Mouse (Mus musculus) embryo, embryonic 9.5 days (tissue): Measurements from ENCODE around the gene Cux1.

Source experiments
- DNase-seq: peaks from one replicate; pipeline ENCODE4 v3.0.0-alpha.2; 2017; ENCODE audit errors: extremely low spot score

Gene Cux1

DNA sequence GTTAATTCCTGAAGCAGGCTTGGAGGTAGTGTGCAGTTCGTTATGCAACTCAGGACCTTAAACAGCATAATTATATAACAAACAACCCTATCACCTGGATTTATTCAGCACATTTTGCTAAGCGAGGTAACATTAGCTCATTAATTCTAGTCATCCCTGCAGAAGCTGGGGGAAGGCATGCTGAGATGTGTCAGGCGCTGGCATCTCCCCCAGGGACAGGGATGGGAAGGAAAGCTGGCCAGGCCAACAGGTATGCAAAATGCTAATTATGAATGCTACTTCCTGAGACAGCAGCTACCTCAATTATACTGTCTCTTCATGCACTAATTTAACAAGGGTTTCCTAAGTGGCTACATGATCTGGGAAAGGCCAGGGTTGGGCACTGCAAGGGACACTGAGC is 190.2 kb downstream of the Cux1 start:
- DNase-seq, result no peak

DNA sequence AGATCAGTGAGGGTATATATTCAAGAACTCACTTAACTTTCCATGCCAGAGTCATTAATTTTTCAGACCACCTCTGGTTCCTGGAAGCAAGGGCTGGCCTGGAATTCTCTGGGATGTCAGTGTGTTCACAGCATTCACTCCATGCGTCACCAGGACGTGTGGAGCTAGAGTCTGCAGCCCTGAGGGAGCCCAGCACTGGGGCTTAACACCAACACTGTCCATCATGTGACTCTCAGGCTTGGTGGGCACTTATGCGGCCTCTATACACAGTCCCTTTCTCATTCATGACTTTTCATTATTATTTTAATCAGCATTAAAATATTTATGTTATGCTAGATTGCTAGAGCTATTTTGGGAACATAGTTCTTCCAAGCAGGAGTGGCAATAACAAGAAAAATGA is 191.9 kb downstream of the Cux1 start:
- no peak for DNase-seq

DNA sequence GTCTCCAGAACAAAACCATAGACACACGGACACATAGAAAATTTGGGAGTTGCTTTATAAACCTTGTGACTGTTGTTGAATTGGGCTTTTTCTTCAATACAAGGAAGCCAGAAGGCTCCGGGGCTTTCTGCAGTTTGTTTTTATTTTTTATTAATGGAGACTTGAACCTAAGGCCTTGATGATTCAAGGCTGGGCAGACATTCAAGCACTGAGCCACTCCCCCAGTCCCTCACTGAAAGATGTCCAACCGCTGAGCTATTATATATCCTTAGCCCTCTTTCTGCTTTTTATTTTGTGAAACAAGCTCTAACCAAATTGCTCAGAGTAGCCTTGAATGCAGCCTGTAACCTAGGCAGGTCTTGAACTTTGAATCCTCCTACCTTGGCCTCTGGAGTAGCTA is 195.0 kb downstream of the Cux1 start:
- no peak for DNase-seq

DNA sequence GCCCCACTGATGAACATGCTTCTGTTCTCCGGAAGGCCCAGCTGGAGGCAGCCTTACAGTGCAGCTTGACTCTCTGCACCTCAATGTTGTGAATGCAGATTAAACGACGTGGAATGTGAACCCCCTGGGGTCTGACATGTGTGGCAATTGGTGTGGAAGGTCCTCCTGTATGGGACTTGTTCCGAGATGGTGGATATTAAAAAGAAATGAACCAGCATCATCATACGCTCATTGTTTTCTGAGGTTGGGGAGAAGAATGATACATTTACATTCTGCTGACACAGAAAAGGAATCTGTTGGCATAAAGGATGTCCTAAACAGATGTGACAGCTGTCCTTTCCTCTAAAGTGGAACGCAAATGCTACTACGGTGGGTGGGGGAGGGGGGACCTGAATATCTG is 203.9 kb downstream of the Cux1 start:
- DNase-seq, result no peak

DNA sequence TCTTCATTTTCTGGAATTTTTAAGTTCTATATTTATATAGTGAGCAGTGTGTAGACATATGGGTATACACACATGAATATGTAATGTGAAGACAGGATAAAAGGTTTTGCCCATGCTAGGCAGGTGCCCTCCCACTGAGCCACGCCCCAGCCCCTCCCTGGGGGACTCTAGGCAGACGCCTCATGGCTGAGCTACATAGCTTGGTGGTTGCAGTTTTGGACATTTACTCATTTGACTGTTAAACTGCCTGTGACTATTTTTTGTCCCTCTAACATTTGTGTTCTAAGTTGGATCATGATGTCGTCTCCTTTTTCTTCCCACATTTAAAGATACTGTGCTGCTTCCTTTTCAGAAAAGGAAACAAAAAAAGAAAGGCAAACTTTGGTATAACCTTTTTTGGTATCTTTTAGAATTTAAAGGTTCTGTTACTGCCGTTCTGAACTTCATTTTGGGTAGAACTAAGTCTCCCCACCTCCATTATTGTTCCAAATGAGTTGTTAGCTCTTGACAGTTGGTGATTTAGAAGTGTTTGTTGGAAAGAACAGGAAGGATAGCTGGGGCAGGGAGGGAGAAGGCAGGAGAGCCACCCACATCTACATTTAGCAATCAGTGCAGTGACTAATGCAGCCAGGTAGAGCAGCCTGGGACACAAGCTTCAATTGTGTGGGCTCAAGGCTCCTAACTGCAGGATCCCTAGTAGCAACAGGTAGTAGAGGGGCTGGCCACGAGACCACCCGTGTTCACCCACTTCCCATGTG is 204.6 kb downstream of the Cux1 start:
- DNase-seq, result no peak

DNA sequence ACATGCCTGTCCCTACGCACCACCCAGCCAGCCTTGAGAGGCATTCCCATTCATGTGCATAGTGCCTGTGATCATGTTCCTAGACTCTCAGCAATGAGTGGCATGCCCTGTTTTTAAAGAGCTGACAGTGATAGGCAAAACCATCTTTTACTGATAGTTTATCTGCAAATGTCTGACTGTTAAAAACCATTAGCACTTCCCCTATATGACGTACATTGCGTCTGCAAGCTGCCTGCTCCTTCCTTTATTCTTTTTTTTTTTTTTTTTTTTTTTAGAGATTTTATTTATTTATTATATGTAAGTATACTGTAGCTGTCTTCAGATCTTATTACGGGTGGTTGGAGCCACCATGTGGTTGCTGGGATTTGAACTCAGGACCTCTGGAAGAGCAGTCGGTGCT is 205.3 kb downstream of the Cux1 start:
- DNase-seq, result no peak

DNA sequence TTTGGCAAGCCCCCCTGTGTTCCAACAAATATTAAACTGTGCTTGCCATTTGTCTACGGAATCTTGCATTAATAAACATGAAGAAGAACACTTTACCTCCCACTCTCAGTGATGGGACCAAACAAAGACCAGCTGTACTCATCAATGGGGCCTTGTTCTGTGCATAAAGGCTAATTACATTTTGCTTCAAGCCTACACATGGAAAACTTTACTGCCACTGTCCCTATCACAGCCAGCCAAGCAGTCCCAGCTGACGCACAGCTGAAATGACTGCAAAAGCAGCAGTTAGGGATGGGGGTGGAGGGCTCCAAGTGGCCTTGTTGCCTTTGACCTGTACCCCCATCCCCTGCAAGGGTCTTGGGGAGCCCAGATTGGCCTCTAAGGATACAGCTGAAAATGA is 210.1 kb downstream of the Cux1 start:
- no peak for DNase-seq

DNA sequence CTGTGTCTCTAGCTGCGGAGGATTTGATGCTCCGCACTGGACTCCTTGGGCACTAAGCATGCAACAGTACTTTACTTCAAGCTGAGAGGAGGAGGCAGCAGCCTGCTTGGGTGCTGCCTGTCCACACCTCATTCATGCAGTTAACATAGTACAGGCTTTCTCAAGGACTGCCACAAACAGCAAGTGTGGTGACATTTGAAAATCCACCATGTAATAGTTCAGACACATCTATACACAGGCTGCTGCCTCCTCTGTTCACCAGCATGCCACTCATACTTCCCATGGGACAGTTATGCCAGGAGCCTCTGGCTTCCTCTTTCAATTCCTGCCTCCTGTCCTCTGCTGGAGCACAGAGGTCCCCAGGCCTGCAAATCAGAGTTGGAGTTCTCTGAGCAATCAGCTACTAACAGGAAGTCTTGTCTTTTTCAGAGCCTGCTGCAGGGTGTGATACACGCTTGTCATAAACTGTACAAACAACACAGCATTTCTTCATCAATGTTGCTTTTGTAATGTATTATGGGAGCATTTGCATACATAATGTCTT is 211.6 kb downstream of the Cux1 start:
- DNase-seq, result no peak

DNA sequence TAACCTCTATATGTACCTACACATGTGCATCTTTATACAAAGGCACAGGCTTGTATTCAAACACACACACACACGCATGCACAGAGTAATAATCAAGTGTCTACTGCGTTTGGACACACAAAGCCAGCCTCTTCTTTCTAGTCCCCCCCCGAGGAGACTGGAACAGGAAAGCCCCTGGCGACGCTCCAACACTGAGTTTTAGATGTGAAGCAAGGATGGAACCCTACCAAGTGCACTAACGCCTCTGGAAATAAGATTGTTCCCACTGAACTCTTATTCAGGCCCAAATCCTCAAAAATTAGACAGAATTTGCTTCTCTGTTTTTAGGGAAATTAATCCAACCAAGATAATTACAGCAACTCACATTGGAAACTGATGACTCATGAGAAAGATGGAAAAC is 212.6 kb downstream of the Cux1 start:
- no peak for DNase-seq

DNA sequence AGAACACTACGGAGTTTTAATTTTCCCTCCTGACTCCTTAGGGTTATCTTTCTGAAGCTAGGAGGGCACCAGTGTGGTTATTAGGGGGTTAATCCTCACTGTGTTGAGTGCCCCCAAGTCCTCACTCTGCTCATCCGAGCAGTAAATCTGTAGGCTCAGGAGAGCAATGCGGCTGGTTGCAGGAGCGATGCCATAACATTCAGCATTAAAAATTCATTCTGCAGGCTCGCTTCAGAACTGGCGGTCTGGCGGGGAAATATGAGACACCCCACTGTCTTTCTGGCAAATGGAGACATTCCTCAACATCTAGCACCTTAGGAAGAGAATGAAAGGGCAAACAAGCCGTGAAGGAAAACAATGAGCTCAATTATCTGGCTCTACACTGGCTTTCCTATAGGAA is 214.2 kb downstream of the Cux1 start:
- DNase-seq, result no peak

DNA sequence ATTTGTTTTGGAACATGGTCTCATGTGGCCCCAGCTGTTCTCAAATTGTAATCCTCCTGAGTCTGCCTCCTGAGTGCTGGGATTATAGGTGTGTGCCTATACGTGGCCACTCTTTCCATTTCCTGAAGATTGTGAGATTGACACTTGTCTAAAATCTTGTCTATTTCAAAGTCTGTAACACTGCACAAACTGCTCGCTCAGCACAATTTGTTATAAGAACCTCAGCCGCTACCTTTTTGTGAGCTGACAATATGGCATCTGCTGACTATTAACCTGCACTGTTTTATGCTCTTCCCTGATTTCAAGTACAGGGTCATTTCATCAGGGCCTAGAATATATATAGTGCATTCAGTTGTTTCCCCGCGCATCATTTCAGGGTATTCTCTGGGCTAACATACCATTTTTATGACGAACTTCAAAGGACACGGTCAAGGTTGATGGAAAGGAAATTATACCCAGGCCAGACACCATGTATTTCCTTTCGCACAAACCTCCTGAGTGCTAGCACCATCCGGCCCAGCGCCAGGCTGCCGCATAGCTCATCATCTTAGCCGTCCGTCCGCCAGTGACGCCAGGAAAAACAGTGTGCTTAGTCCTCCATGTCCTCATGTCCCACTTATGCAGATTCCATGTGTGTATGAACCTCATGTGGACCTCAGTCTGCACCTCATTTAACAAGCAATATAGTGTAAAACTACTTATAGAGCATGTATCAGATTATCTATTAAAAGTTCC is 224.0 kb downstream of the Cux1 start:
- DNase-seq, result no peak

DNA sequence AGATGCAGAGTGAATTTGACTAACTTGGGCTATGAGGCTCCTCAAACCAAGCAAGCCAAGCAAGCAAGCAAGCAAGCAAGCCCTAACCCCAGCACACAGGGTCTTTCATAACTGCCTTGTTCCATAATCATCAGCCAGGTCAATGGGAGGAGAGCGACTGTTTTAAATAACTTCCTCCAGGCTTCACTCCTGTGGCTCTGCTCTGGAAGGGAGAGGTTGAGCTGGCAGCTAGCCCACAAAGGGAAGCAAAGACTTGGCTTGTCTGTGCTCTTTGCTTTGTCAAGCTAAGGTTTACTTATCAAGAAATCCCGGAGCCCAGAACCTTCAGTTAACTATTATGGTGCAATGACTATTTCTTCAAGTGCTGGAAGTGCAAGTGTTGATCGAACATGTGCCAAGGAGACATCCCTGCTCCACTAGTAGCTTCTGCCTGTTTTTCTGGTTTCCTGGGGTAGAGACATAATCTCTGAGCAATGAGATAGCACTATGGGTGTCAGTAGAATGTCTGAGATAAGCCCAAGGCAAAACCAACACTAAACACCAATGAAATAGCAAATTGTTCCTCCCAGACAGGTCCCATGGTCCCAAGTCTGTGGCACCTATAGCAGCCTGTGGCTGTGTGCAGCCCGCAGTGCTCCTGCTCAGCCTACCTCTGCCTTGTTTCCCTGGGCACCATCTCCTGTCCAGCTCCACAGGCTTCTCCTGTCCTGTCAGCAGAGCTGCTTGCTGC is 230.3 kb downstream of the Cux1 start:
- DNase-seq, result no peak

DNA sequence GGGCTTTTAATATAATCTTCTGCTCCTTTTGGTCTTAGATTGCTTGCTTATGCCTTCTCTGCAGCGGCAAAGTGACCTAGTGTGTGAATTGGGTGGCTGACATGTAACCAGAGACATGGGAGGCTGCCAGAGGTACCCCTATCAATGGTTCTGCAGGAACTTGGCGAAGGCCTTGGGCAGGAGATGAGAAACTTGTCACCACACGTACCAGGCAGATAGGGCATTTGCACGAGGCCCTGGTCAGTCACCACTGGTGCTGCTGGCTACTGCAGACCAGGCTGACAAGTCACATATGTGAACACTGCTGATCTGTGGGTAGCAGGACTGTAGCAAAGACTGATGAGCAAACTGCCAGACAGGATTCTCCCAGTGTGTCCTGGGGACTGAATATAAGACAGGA is 231.6 kb downstream of the Cux1 start:
- no peak for DNase-seq

DNA sequence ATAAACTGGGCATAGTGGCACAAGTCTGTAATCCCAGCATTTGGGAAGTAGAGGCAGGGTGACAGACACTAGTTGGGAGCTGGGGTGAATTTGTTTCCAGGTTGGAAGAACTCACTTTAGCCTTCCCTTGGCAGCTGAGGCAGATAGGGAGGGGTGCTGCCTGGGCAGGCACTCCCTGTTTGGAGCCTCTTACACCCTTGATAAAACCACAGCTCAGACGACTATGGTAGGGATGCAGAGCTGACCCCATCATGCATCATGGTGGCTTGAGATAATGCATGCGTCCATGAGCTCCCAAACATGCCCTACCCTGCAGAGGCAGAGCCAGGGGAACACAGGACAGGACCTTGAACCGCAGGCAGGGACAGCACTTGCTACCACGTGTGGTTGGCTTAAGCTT is 232.5 kb downstream of the Cux1 start:
- no peak for DNase-seq

DNA sequence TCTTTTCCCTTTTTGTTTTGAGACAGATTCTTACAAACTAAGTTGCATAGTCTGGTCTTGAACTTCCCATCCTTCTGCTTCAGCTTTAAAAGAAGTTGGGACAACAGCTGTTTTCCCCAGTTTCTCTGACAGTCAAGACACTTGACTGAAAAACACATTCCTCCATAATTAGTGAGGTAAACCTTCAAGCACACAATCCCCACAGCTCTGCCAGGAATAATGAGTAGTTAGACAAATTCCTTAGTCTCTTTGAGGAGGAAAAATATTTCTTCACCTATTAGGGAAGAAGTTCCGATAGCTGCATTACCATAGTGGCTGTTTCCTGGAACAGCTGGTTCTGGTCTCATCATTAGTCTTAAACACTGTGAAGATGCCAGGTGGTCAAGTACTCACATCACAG is 233.2 kb downstream of the Cux1 start:
- DNase-seq, result no peak

DNA sequence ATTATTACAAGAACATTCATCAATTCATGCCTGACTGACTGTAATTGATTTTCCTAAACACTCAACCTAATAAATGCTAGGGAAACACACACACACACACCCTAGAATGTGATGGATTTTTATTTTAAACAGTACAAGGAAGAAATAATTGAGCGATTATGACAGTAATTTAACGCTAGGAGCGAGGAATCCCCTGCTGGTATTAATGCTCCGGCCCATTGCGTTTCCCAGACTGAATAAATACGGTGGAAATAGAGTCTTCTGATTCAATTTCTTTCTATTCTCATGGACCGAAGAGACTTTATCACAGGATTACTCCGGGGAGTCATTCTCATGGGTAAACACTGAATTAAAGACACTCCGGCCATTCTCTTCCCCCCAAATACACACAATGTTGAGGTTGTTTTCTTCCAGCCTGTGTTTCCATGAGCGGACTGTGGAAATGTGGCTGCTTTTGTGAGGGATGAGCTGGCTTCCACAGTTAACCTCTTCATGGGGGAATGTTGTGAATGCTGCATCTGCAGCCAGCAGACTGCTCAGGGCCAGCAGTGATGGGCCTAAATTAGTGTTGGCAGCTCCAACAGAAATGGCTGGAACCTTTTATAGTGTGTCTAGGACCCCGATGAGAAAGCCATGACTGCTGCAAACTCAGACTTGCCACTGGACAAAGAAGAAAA is 234.4 kb downstream of the Cux1 start:
- DNase-seq, result no peak

DNA sequence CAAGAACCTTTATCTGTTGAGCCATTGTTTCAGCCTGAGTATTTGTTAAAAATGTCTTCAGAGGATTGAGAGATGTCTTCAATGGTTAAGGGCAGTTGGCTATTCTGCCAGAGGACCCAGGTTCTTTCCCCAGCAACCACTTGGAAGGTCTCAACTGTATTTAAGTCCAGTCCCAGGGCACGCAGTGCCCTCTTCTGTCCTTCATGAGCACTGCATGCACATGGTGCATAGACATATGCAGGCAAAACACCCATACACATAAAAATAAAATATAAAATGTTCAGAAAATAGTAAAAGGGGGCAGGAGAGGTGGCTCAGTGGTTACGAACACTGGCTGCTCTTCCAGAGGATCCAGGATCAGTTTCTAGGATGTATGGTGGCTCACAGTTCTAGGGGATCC is 239.6 kb downstream of the Cux1 start:
- no peak for DNase-seq

DNA sequence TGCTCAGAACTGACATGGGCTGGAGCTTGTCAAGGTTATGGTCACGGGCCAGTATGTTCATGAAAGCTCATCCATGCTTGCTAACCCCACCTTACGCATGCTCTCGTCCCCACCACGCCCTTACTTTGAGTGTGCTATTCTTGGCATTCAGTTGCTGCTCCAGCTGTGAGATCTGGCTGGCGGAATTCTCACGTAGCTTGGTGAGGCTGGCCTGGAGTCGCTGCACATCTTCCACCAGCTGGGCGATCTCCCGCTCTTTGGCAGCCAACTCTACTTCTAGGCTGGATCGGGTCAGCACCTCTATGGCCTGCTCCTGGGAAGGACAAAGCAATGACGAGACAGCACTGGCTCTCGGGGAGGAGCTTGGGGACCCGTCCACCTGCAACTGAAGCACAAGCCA is 240.7 kb downstream of the Cux1 start:
- DNase-seq, result no peak

DNA sequence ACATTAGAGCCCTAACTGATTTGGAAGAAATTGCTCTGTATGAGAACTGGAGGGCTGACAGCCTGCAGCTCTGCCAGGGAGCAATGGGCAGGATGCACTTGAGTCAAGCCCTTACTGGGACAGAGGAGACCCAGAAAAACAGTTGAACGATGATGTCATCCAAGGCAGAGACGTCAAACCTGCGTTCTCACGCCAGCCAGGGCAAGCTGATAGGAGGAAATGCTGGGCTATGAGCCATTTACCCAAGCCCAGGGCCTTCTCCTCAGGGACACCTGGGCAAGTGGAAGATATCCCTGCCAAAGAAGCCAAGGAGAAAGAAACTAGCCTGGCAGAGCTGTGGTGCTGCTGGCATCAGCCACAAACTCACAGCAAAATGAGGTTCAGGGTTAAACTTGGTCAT is 242.8 kb downstream of the Cux1 start:
- no peak for DNase-seq

DNA sequence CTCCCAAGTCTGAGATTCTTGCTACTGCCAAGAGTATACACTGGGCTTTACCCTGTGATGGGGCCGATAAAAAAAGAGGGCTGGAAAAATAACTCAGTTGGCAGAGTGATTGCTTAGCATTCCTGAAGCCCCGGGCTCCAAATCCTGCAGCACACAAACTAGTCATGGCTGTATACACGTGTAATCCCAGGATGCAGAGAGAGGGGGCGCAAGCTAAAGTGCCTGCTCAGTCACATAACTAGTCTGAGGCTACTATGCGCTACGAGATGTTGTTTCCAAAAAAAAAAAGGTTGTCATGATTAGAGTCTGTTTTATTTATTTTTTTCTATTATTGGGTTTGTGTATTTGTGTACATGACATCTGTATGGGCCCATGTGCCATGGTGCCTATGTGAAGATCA is 245.9 kb downstream of the Cux1 start:
- DNase-seq, result no peak

DNA sequence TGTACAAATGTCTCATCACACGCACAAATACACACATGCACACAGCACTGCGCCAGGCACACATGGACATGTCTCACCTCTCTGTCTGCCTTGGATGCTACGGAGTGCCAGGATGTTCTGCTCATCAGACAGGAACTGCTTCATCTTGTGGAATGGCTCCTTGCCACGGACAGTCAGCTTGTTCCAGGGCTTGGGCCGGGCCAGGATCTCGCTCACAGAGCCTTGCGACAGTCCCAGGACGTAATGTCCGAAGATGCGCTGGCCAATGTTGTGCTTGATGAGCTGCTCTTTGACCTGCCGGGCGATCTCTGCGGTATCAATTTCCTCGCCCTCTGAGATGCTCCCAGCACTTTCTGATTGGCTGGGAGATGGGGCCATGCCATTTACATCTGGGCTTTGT is 254.7 kb downstream of the Cux1 start:
- no peak for DNase-seq

DNA sequence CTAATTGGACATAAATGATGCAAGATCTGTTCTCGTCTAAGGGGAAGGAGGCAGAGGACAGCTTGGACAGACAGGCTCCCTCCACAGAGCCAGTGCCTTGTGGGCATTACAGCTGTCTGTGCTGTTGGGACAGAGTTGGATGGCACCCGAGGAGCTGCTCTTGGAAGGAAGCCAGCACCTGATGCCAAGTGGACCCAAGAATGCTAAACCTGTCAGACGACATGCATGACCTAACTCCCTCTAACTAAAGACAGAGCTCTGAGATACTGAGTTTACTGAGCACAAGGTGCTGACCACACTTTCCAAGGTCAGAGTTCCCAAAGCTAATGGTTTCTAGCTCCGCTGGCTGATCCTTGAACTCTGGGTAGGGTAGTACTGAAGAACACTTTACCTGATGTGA is 255.1 kb downstream of the Cux1 start:
- DNase-seq, result no peak
